Mouse (Mus musculus) kidney, adult 11 months (tissue): ENCODE results near the gene Coa4.

Source experiments
- DNase-seq: peaks from one replicate; pipeline ENCODE4 v3.0.0; 2022

The Coa4 gene

GRCm38 (mm10) chr7:100536804-100537518, at the start of gene Coa4:
Gene Coa4, plus strand, starts transcription at chr7:100537071.
- DNase-seq, result peak; percentile 92

GRCm38 (mm10) chr7:100487301-100487700, 49.6 kb upstream of the Coa4 start:
- no peak for DNase-seq

GRCm38 (mm10) chr7:100488474-100489048, 48.3 kb upstream of the Coa4 start:
- DNase-seq, result no peak

- no peak for DNase-seq
Observed at GRCm38 (mm10) chr7:100492391-100493116, 44.3 kb upstream of the Coa4 start.

GRCm38 (mm10) chr7:100493117-100493483, 43.8 kb upstream of the Coa4 start, which contains the start of gene Ucp2:
Gene Ucp2, plus strand, starts transcription at chr7:100493337.
- peak; percentile 78 for DNase-seq

- DNase-seq, result no peak
Observed at GRCm38 (mm10) chr7:100493484-100494414, 43.1 kb upstream of the Coa4 start.

- no peak for DNase-seq
Observed at GRCm38 (mm10) chr7:100494415-100494831, 42.4 kb upstream of the Coa4 start.

- DNase-seq, result peak; percentile 32
Observed at GRCm38 (mm10) chr7:100495042-100495441, 41.8 kb upstream of the Coa4 start.

GRCm38 (mm10) chr7:100495581-100496251, 41.2 kb upstream of the Coa4 start:
- DNase-seq, result peak; percentile 75

- no peak for DNase-seq
Observed at GRCm38 (mm10) chr7:100496371-100496770, 40.5 kb upstream of the Coa4 start.

- DNase-seq, result no peak
Observed at GRCm38 (mm10) chr7:100496791-100497190, 40.1 kb upstream of the Coa4 start.

GRCm38 (mm10) chr7:100497402-100497801, 39.5 kb upstream of the Coa4 start:
- no peak for DNase-seq

GRCm38 (mm10) chr7:100497982-100498381, 38.9 kb upstream of the Coa4 start:
- no peak for DNase-seq

GRCm38 (mm10) chr7:100499465-100499864, 37.4 kb upstream of the Coa4 start:
- DNase-seq, result no peak

GRCm38 (mm10) chr7:100500276-100500977, 36.4 kb upstream of the Coa4 start:
- DNase-seq, result no peak

GRCm38 (mm10) chr7:100501027-100501843, 35.6 kb upstream of the Coa4 start:
- no peak for DNase-seq

- DNase-seq, result no peak
Observed at GRCm38 (mm10) chr7:100501844-100502373, 35.0 kb upstream of the Coa4 start.

- DNase-seq, result no peak
Observed at GRCm38 (mm10) chr7:100502374-100502922, 34.4 kb upstream of the Coa4 start.

GRCm38 (mm10) chr7:100503076-100503475, 33.8 kb upstream of the Coa4 start:
- DNase-seq, result no peak
